Mouse (Mus musculus): ENCODE measurements around the gene Serinc3. TPM values are rescaled to one million over a fixed set of nuclear protein-coding genes. Genes with fewer than 3 reads are reported as not detected.

The Serinc3 gene
- polyA plus RNA-seq, 1 experiment from 2014 or later = 40.8 TPM

DNA sequence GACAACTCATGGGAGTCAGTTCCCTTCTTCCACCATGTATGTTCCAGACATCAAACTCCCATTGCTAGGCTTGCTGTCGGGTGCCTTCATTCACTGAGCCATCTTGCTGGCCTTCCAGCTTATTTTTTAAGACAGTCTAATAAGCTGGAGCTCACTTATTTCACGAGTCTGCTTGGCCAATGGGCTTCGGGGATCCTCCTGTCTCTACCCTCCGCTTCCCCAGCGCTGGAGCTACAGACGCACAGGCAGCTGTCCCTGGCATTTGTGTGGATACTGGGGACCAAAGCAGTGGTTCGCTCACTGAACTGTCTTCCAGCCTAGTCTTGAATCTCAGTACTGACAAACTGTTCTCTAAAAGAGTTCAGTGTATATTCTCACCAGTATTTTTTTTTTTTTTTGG, 38.8 kb downstream of the Serinc3 start:
- H3K9me3 ChIP-seq (replicated peaks) = no peaks in the 10 kb centered on the region
- H3K4me1 ChIP-seq = peaks cover 11% of the 10 kb centered on the region
- H3K27ac ChIP-seq (replicated peaks) = no peak overlapping the region
- no peak for ATAC-seq (ENCODE audit: insufficient number of reproducible peaks, low FRiP score, low TSS enrichment, low read depth)
- no peak overlapping the region for H3K4me3 ChIP-seq (replicated peaks)
- no peak overlapping the region for H3K4me2 ChIP-seq (replicated peaks)
- no peaks in the 10 kb centered on the region for H3K27me3 ChIP-seq
- H3K9ac ChIP-seq = no peak overlapping the region
- peaks cover 23% of the 10 kb centered on the region; the same call in 1 of the 2 replicates for H3K36me3 ChIP-seq
- WGBS = 84% methylated on average over 7 of the region's 7 CpGs

DNA sequence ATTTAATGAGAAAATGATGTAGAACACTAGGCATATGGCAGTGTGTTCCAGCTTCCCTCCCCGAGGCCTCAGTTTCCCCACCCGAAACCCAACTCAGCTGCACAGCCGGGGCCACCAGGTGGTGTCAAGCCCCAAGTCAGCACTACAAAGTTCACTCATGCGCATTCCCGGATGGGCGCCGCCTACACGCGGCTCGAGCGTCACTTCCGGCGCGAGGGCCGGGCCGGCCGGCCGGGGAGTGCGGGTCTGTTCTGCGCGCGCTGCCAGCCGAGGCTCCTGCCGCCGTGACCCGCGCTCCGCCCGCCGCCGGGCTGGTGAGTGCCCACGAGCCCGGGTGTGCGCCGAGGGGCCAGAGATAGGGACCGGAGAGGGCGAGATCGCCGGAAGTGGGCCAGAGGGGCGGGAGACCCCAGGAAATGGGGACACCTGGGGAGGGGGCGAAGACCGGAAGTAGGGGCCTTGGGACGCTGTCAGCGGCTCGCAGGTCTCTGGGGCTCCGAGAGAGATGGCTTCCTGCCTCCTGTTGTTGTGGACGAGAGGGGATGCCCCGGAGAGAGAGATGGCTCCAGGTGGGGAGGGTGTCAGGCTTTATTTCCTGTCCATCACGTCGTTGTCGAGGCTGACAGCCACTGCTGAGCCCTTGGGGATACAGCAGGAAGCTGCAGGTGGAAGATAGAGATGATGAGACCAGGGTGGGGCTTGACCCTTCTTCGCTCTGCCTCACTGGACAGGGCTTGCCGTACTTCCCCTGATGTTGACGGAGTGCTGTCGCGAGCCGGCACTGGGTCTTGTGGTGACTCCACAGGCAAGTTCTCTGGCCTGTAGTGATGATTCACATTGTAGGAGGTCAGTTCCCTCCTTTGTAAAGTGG, 42.6 kb downstream of the Serinc3 start, which contains the start of gene Ttpal:
Gene Ttpal, plus strand, starts transcription at position 214 of the 871 bp plus-strand sequence.
- H3K4me3 ChIP-seq (replicated peaks) = peak within 1 kb of the TSS; percentile 93
- peak; percentile 92 for ATAC-seq (ENCODE audit: insufficient number of reproducible peaks, low FRiP score, low TSS enrichment, low read depth)
- peak within 1 kb of the TSS; percentile 86 for H3K27ac ChIP-seq (replicated peaks)
- H3K9me3 ChIP-seq (replicated peaks) = no peaks in the 10 kb centered on the region
- peak within 1 kb of the TSS; percentile 93 for H3K9ac ChIP-seq
- no peaks in the 10 kb centered on the region for H3K36me3 ChIP-seq
- H3K4me2 ChIP-seq (replicated peaks) = peak within 1 kb of the TSS; percentile 82
- WGBS = under 1% methylated on average over 51 of the region's 57 CpGs
- H3K27me3 ChIP-seq = no peaks in the 10 kb centered on the region
- H3K4me1 ChIP-seq = peaks cover 11% of the 10 kb centered on the region

DNA sequence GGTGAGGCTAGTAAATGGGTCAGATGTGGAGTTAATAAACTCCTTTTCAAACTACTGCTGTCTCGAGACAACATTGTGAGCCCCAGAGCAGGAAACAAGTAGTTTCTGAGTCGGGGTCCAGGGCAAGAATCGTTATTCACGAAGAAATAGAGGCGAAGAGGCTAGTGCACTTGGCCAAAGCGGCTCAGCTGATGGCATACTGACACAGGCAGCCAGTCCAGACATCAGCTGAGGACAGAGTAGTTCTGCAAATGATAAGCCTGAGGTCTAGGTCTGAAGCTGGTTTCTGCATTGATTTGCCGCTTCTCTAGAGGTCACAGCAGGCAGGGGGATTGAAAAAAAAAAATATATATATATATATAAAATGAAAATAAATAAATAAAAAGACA, 43.2 kb downstream of the Serinc3 start:
- ATAC-seq (ENCODE audit: insufficient number of reproducible peaks, low FRiP score, low TSS enrichment, low read depth) = no peak
- Histone ChIP-seq H3K4me3 (replicated peaks) (peak overlapping the region; percentile 93), H3K9me3 (replicated peaks) (no peaks in the 10 kb centered on the region), H3K36me3 (no peaks in the 10 kb centered on the region), H3K27ac (replicated peaks) (no peak overlapping the region), H3K4me2 (replicated peaks) (peak overlapping the region; percentile 82), H3K27me3 (no peaks in the 10 kb centered on the region), H3K4me1 (peaks cover 11% of the 10 kb centered on the region), H3K9ac (0 out of 2 replicates have a peak overlapping the region, but pooled peaks have one; percentile 9)
- WGBS = 70% methylated on average over 7 of the region's 7 CpGs

DNA sequence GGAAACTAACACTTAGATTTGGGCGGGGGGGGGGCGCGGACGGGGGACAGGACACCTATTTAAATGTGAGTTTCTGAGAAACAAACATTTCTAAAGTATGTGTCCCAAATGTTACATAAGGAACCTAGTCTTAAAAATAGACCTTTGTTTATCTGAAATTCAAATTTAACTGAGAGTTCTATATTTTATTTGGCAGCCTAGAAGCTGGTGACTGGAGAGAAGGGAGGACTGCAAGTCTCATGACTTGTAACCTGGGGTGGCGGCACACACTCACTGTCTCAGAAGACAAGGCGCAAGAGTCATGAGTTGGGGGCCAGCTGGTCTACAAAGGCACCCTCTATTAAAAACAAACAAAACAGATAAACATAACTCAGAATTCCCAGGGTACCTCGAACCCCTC, 43.9 kb downstream of the Serinc3 start:
- no peaks in the 10 kb centered on the region for H3K9me3 ChIP-seq (replicated peaks)
- no peak overlapping the region for H3K27ac ChIP-seq (replicated peaks)
- H3K4me3 ChIP-seq (replicated peaks) = no peak overlapping the region
- H3K27me3 ChIP-seq = no peaks in the 10 kb centered on the region
- no peaks in the 10 kb centered on the region for H3K36me3 ChIP-seq
- H3K9ac ChIP-seq = no peak overlapping the region
- ATAC-seq (ENCODE audit: insufficient number of reproducible peaks, low FRiP score, low TSS enrichment, low read depth) = no peak
- WGBS = 89% methylated on average over 7 of the region's 7 CpGs
- H3K4me2 ChIP-seq (replicated peaks) = no peak overlapping the region
- H3K4me1 ChIP-seq = peaks cover 15% of the 10 kb centered on the region

DNA sequence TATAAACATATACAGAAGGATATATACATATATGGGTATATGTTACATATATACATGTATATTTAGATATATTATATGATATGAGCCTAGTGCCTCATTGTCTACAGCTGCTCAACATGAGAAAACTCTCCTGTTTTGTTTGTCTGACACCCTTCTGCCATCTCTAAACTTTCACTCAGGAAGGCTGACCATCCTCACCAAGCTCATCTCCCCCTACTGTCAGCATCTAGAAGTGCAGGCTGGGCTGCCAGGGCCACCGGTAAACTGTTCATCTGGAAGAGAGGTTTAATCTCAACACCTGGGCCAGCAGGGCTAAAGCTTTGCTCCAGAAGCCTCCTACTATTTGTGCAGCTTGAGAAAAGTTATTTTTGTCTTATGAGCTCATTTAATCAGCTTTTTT, 45.7 kb downstream of the Serinc3 start:
- peaks cover 23% of the 10 kb centered on the region for H3K4me1 ChIP-seq
- no peak for ATAC-seq (ENCODE audit: insufficient number of reproducible peaks, low FRiP score, low TSS enrichment, low read depth)
- no peak overlapping the region for H3K9ac ChIP-seq
- H3K27me3 ChIP-seq = no peaks in the 10 kb centered on the region
- WGBS = 0% methylated on average over 1 of the region's 1 CpGs
- no peak overlapping the region for H3K4me3 ChIP-seq (replicated peaks)
- no peaks in the 10 kb centered on the region for H3K36me3 ChIP-seq
- H3K9me3 ChIP-seq (replicated peaks) = no peaks in the 10 kb centered on the region
- H3K27ac ChIP-seq (replicated peaks) = no peak overlapping the region
- H3K4me2 ChIP-seq (replicated peaks) = no peak overlapping the region

DNA sequence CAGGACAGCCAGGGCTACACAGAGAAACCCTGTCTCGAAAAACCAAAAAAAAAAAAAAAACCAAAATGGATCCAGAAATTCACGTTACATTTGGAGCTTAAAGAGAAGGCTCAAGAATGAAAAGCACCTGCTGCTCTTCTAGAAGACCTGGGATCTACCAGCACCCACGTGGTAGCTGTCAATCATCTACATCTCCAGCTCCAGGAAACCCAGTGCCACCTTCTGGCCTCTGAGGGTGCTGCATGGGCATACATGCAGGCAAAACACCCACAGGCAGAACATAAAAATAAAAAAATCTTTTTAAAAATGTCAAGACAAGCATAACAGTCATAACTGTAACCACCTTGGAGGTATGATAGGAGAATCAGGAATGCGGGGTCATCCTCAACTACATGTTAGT, 47.3 kb downstream of the Serinc3 start:
- Histone ChIP-seq H3K4me1 (peaks cover 16% of the 10 kb centered on the region; the same call in 1 of the 2 replicates), H3K9ac (no peak overlapping the region), H3K36me3 (no peaks in the 10 kb centered on the region), H3K9me3 (replicated peaks) (no peaks in the 10 kb centered on the region), H3K27me3 (no peaks in the 10 kb centered on the region), H3K4me3 (replicated peaks) (no peak overlapping the region), H3K4me2 (replicated peaks) (no peak overlapping the region), H3K27ac (replicated peaks) (no peak overlapping the region)
- 45% methylated on average over 4 of the region's 4 CpGs for WGBS
- ATAC-seq (ENCODE audit: insufficient number of reproducible peaks, low FRiP score, low TSS enrichment, low read depth) = no peak

DNA sequence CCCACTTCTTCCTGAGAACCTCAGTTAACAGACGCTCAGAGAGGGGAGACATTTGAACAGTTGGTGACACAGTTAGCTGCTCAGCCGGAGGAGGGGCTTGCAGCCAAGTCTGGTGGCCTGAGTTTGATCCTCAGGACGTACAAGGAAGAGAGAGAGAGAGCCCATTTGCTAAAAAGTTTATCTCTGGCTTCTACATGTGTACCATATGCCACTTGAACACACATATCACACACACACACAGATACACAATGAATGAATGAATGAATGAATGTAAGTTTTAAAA, 48.1 kb downstream of the Serinc3 start:
- H3K4me3 ChIP-seq (replicated peaks) = no peak overlapping the region
- no peak overlapping the region for H3K4me2 ChIP-seq (replicated peaks)
- H3K9me3 ChIP-seq (replicated peaks) = no peaks in the 10 kb centered on the region
- H3K36me3 ChIP-seq = no peaks in the 10 kb centered on the region
- H3K4me1 ChIP-seq = peaks cover 16% of the 10 kb centered on the region; the same call in 1 of the 2 replicates
- no peak for ATAC-seq (ENCODE audit: insufficient number of reproducible peaks, low FRiP score, low TSS enrichment, low read depth)
- H3K27me3 ChIP-seq = no peaks in the 10 kb centered on the region
- 72% methylated on average over 3 of the region's 3 CpGs for WGBS
- no peak overlapping the region for H3K9ac ChIP-seq
- H3K27ac ChIP-seq (replicated peaks) = no peak overlapping the region

DNA sequence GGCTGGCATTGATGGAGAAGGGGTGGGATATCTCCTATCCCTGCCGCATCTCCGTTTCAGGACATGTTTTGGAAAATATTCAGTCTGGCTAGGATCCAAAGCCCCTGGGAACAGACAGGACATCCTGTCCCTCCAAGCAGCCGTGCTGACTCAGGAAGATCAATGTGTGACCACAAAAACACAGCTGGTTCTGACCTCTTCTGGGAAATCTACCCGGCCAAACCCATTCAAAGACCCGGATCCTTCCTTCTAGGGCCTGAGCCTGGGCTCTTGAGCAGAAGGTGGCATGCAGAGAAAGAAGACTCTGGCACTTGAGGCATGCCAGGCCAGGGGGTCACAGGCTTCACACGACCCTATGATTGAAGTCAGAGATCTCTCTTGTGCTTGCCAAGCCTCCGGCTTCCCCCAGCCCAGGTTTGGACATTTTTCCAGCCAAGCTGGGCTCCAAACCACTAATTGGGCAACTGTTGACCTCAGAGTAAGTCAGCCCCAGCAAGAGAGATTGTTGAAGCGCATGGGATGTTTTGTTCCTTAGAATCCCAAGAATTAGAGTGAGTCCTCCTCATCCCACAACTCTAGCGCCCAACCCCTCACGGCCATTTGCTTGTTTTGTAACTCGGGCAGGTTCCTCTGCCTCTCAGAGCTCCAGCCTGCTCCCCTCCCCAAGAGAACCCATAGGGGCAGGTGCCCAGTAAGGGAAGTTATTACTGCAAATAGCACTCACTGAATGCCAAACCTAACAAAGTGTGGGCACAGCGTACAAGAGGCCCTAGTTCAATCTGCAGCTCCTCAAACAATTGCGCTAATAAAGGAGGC, 48.7 kb downstream of the Serinc3 start:
- no peaks in the 10 kb centered on the region for H3K36me3 ChIP-seq
- no peak overlapping the region for H3K4me2 ChIP-seq (replicated peaks)
- H3K4me3 ChIP-seq (replicated peaks) = no peak overlapping the region
- H3K27me3 ChIP-seq = no peaks in the 10 kb centered on the region
- H3K27ac ChIP-seq (replicated peaks) = peak overlapping the region; percentile 22; the same call in 1 of the 2 replicates
- no peak overlapping the region for H3K9ac ChIP-seq
- peak; percentile 45; the same call in 1 of the 2 replicates for ATAC-seq (ENCODE audit: insufficient number of reproducible peaks, low FRiP score, low TSS enrichment, low read depth)
- WGBS = 62% methylated on average over 13 of the region's 13 CpGs
- H3K9me3 ChIP-seq (replicated peaks) = no peaks in the 10 kb centered on the region
- peaks cover 12% of the 10 kb centered on the region; the same call in 1 of the 2 replicates for H3K4me1 ChIP-seq

DNA sequence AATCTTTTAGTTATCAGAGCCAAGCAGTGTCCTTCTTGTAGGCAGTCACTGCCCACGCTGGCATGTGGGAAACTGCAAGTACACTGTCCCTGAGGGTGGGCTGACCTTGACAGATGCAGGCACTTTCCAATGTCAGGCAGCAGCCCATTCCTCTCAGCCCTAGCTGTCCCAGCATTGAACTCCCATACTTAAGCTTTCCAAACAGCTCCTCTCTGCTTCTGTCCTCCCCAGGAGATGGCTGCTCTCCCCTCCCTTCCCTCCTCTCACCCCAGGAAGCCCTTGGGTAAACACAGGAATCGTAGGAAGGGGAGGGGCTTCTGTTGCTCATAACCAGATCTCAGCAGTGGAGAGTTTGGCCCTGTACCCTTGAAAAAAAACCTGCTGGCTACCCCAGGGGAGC, 49.8 kb downstream of the Serinc3 start:
- ATAC-seq (ENCODE audit: insufficient number of reproducible peaks, low FRiP score, low TSS enrichment, low read depth) = no peak
- 19% methylated on average over 2 of the region's 2 CpGs for WGBS

DNA sequence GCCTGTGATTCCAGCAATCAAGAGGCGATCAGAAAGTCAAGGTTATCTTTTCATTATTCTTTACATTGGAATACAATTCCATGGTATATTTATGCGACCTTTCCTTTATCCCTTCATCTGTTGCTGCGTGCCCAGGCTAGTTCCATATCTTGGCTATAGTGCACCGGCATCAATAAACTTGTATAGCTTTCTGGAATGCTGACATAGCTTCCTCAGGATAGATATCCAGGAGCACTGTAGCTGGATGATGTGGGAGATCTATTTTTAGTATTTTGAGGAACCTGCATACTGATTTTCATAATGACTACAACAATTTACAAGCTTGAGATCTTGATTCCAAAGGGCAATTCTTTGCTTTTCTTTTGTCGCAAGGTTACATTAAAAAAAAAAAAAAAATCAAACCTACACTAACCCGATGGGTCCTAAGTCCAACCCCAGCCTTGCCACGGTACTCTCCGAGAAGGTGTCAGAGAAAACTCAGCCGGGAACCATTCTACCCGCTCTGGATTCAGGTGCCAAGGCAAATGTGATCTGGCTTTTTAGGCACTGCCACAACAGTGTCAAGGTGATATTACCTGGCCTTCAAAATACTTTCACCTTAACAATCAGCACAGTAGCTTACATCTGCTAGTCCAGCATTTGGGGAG, 51.2 kb downstream of the Serinc3 start:
- Histone ChIP-seq H3K4me1 (peaks cover 12% of the 10 kb centered on the region; the same call in 1 of the 2 replicates), H3K9me3 (replicated peaks) (no peaks in the 10 kb centered on the region), H3K4me3 (replicated peaks) (no peak overlapping the region), H3K27ac (replicated peaks) (no peak overlapping the region), H3K9ac (no peak overlapping the region), H3K4me2 (replicated peaks) (no peak overlapping the region), H3K27me3 (no peaks in the 10 kb centered on the region), H3K36me3 (no peaks in the 10 kb centered on the region)
- no peak for ATAC-seq (ENCODE audit: insufficient number of reproducible peaks, low FRiP score, low TSS enrichment, low read depth)
- 83% methylated on average over 10 of the region's 10 CpGs for WGBS

More for the DNA sequence above, 49.8 kb downstream of the Serinc3 start:
- no peak overlapping the region for H3K9ac ChIP-seq
- 0 out of 2 replicates have a peak overlapping the region, but pooled peaks have one; percentile 22 for H3K27ac ChIP-seq (replicated peaks)
- H3K4me3 ChIP-seq (replicated peaks) = no peak overlapping the region
- H3K4me2 ChIP-seq (replicated peaks) = no peak overlapping the region
- no peaks in the 10 kb centered on the region for H3K36me3 ChIP-seq
- peaks cover 12% of the 10 kb centered on the region; the same call in 1 of the 2 replicates for H3K4me1 ChIP-seq
- H3K27me3 ChIP-seq = no peaks in the 10 kb centered on the region
- no peaks in the 10 kb centered on the region for H3K9me3 ChIP-seq (replicated peaks)

DNA sequence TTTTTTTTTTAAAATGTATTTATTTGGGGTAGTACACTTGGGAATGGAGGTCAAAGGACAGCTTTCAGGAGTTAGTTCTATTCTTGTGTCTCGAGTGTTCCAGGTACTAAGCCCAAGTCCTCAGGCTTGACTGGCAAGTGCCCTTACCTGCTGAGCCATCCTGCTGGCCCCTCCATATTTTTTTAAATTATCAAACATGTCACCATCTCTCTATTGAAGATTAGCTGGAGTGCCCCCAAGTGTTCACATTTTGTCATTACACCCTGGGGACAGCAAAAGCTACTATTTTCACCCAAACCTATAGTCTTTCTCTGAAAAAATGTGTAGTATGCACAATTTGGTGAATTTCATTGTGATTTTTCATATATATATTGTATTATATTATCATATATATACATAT, 52.8 kb downstream of the Serinc3 start:
- H3K27me3 ChIP-seq = no peaks in the 10 kb centered on the region
- 86% methylated on average over 1 of the region's 1 CpGs for WGBS

More for the DNA sequence above, 52.8 kb downstream of the Serinc3 start:
- peaks cover 12% of the 10 kb centered on the region; the same call in 1 of the 2 replicates for H3K4me1 ChIP-seq
- H3K4me2 ChIP-seq (replicated peaks) = no peak overlapping the region
- H3K4me3 ChIP-seq (replicated peaks) = no peak overlapping the region
- H3K27ac ChIP-seq (replicated peaks) = no peak overlapping the region
- H3K9ac ChIP-seq = no peak overlapping the region
- no peak for ATAC-seq (ENCODE audit: insufficient number of reproducible peaks, low FRiP score, low TSS enrichment, low read depth)
- no peaks in the 10 kb centered on the region for H3K9me3 ChIP-seq (replicated peaks)
- no peaks in the 10 kb centered on the region for H3K36me3 ChIP-seq

All from embryonic facial prominence, embryonic 15.5 days (tissue).